Mouse (Mus musculus) MEL (cell line): ENCODE data around the gene Rpl35. TPM values are rescaled to one million over a fixed set of nuclear protein-coding genes. Genes with fewer than 3 reads are reported as not detected.
A peak's percentile ranks its signal among the peaks of the same experiment; 100 is the strongest.

Source experiments
- DNase-seq: peaks from one replicate; pipeline ENCODE4 v3.0.0; 2011; ENCODE audit warnings: low read depth, low spot score
- H3K27ac ChIP-seq: 2 replicates; pipeline ENCODE4 v1.5.1; 2012; ENCODE audit warnings: low read depth, mild to moderate bottlenecking, control low read depth, low read length, moderate library complexity; ENCODE audit not compliant: control insufficient read depth
- H3K27me3 ChIP-seq, 2 experiments: fragments of 150-350 bp in 1 of 2; sonication (generic) in 1 of 2; 2 replicates each; pipeline ENCODE4 v1.6.1; 2012; ENCODE audit warnings: low read length in 2 of 2, mild to moderate bottlenecking in 2 of 2, improper control_type of control experiment in 1 of 2, moderate library complexity in 1 of 2; ENCODE audit not compliant: insufficient read depth in 2 of 2, control insufficient read depth in 1 of 2
- H3K36me3 ChIP-seq, 2 experiments: 2 replicates each; pipeline ENCODE4 v1.6.1; 2012 to 2014; ENCODE audit warnings: low read length in 2 of 2, improper control_type of control experiment in 1 of 2, inconsistent platforms in 1 of 2, mild to moderate bottlenecking in 1 of 2; ENCODE audit not compliant: insufficient read depth in 2 of 2, control insufficient read depth in 1 of 2
- H3K4me1 ChIP-seq, 2 experiments: fragments of 150-350 bp in 1 of 2; sonication (generic) in 1 of 2; 2 replicates each; pipeline ENCODE4 v1.6.1; 2012; ENCODE audit warnings: low read length in 2 of 2, improper control_type of control experiment in 1 of 2, mild to moderate bottlenecking in 1 of 2; ENCODE audit not compliant: insufficient read depth in 2 of 2, control insufficient read depth in 1 of 2
- H3K4me3 ChIP-seq, 2 experiments: fragments of 150-350 bp in 1 of 2; sonication (generic) in 1 of 2; 2 replicates each; pipeline ENCODE4 v1.5.1; 2012; ENCODE audit warnings: low read depth in 2 of 2, low read length in 2 of 2, mild to moderate bottlenecking in 2 of 2, moderate library complexity in 2 of 2, control low read depth in 1 of 2, improper control_type of control experiment in 1 of 2; ENCODE audit not compliant: control insufficient read depth in 1 of 2, insufficient read depth in 1 of 2
- H3K79me2 ChIP-seq: 2 replicates; pipeline ENCODE4 v1.6.1; 2012; ENCODE audit warnings: mild to moderate bottlenecking, low read length, moderate library complexity; ENCODE audit not compliant: control insufficient read depth, poor library complexity, insufficient read depth
- H3K9ac ChIP-seq: 2 replicates; pipeline ENCODE4 v1.6.1; 2012; ENCODE audit warnings: low read depth, mild to moderate bottlenecking, control low read depth, low read length, moderate library complexity; ENCODE audit not compliant: control insufficient read depth, poor library complexity, severe bottlenecking
- H3K9me3 ChIP-seq: fragments of 150-350 bp; sonication (generic); replicated peaks from 2 replicates; pipeline ENCODE4 v1.6.1; 2012; ENCODE audit warnings: mild to moderate bottlenecking, low read length, improper control_type of control experiment, moderate library complexity; ENCODE audit not compliant: insufficient read depth
- BHLHE40 ChIP-seq: IDR thresholded peaks from 2 replicates; pipeline ENCODE4 v1.6.1; 2012; ENCODE audit warnings: low read depth, mild to moderate bottlenecking, inconsistent platforms, low read length, improper control_type of control experiment, borderline replicate concordance
- CHD1 ChIP-seq: IDR thresholded peaks from 2 replicates; pipeline ENCODE4 v1.6.1; 2012; ENCODE audit warnings: low read depth, mild to moderate bottlenecking, inconsistent platforms, low read length, improper control_type of control experiment
- CTCF ChIP-seq, 3 experiments: IDR thresholded peaks in 2 of 3; conservative IDR thresholded peaks in 1 of 3; 2 replicates each; pipeline ENCODE4 v1.5.1; 2011 to 2012; ENCODE audit warnings: low read length in 3 of 3, low read depth in 2 of 3, mild to moderate bottlenecking in 2 of 3, improper control_type of control experiment in 1 of 3, inconsistent platforms in 1 of 3, mixed read lengths in 1 of 3, moderate library complexity in 1 of 3; ENCODE audit not compliant: control insufficient read depth in 1 of 3, insufficient read depth in 1 of 3, poor library complexity in 1 of 3, severe bottlenecking in 1 of 3
- HCFC1 ChIP-seq: IDR thresholded peaks from 2 replicates; pipeline ENCODE4 v1.6.1; 2012; ENCODE audit warnings: low read depth, mild to moderate bottlenecking, inconsistent platforms, low read length, improper control_type of control experiment, moderate library complexity
- JUND ChIP-seq: IDR thresholded peaks from 2 replicates; pipeline ENCODE4 v1.6.1; 2011; ENCODE audit warnings: low read depth, mild to moderate bottlenecking, improper control_type of control experiment, low read length
- MAFK ChIP-seq: IDR thresholded peaks from 2 replicates; pipeline ENCODE4 v1.6.1; 2011; ENCODE audit warnings: low read depth, mild to moderate bottlenecking, low read length, improper control_type of control experiment, borderline replicate concordance
- MYB ChIP-seq: IDR thresholded peaks from 2 replicates; pipeline ENCODE4 v1.6.1; 2011; ENCODE audit warnings: mild to moderate bottlenecking, low read depth, low read length, improper control_type of control experiment
- MYC ChIP-seq: IDR thresholded peaks from 2 replicates; pipeline ENCODE4 v1.6.1; 2011; ENCODE audit warnings: low read depth, mild to moderate bottlenecking, low read length, improper control_type of control experiment, moderate library complexity
- POLR2AphosphoS2 ChIP-seq: IDR thresholded peaks from 2 replicates; pipeline ENCODE4 v1.6.1; 2011; ENCODE audit warnings: low read length, improper control_type of control experiment
- RAD21 ChIP-seq: IDR thresholded peaks from 2 replicates; pipeline ENCODE4 v1.6.1; 2011; ENCODE audit warnings: mild to moderate bottlenecking, low read depth, low read length, improper control_type of control experiment
- RCOR1 ChIP-seq: IDR thresholded peaks from 2 replicates; pipeline ENCODE4 v1.6.1; 2012; ENCODE audit warnings: low read depth, mild to moderate bottlenecking, inconsistent platforms, low read length, improper control_type of control experiment
- SMC3 ChIP-seq: IDR thresholded peaks from 2 replicates; pipeline ENCODE4 v1.6.1; 2011; ENCODE audit warnings: low read depth, low read length, improper control_type of control experiment
- TAL1 ChIP-seq: IDR thresholded peaks from 2 replicates; pipeline ENCODE4 v1.6.1; 2012; ENCODE audit warnings: mild to moderate bottlenecking, inconsistent platforms, low read length, moderate library complexity, mixed read lengths
- TCF12 ChIP-seq: IDR thresholded peaks from 2 replicates; pipeline ENCODE4 v1.6.1; 2014; ENCODE audit warnings: low read depth, mild to moderate bottlenecking, inconsistent platforms, low read length, improper control_type of control experiment, moderate library complexity
- UBTF ChIP-seq: IDR thresholded peaks from 2 replicates; pipeline ENCODE4 v1.6.1; 2012; ENCODE audit warnings: low read depth, mild to moderate bottlenecking, inconsistent platforms, low read length, improper control_type of control experiment, moderate library complexity, borderline replicate concordance; ENCODE audit not compliant: insufficient read depth
- USF1 ChIP-seq: IDR thresholded peaks from 2 replicates; pipeline ENCODE4 v1.6.1; 2014; ENCODE audit warnings: low read depth, mild to moderate bottlenecking, inconsistent platforms, low read length, improper control_type of control experiment, moderate library complexity
- ZKSCAN1 ChIP-seq: IDR thresholded peaks from 2 replicates; pipeline ENCODE4 v1.6.1; 2012; ENCODE audit warnings: low read depth, mild to moderate bottlenecking, inconsistent platforms, low read length, improper control_type of control experiment, moderate library complexity
- ZMIZ1 ChIP-seq: IDR thresholded peaks from 2 replicates; pipeline ENCODE4 v1.6.1; 2012; ENCODE audit warnings: low read depth, mild to moderate bottlenecking, inconsistent platforms, low read length, improper control_type of control experiment, moderate library complexity
- polyA plus RNA-seq, 2 experiments: library from polyadenylated mRNA; stranded (reverse) in 1 of 2; unstranded in 1 of 2; fragments of >175 nt in 1 of 2; fragments of >200 nt in 1 of 2; gene quantifications; 2 replicates each; pipeline versions ENCODE4 v1.2.1 to v1.2.4; 2012; ENCODE audit warnings: low replicate concordance in 2 of 2, low read depth in 1 of 2; ENCODE audit not compliant: insufficient read length in 2 of 2, insufficient read depth in 1 of 2, missing spikeins in 1 of 2
- total RNA-seq: library from RNA; depleted of rRNA; stranded (reverse); fragments of 300-350 nt; gene quantifications from 2 replicates; pipeline ENCODE4 v1.2.3, GENCODE M21; 2012

Rpl35 gene
- total and polyA plus RNA-seq, 3 experiments, result 930 to 1,814 TPM; not detected in 1

DNA sequence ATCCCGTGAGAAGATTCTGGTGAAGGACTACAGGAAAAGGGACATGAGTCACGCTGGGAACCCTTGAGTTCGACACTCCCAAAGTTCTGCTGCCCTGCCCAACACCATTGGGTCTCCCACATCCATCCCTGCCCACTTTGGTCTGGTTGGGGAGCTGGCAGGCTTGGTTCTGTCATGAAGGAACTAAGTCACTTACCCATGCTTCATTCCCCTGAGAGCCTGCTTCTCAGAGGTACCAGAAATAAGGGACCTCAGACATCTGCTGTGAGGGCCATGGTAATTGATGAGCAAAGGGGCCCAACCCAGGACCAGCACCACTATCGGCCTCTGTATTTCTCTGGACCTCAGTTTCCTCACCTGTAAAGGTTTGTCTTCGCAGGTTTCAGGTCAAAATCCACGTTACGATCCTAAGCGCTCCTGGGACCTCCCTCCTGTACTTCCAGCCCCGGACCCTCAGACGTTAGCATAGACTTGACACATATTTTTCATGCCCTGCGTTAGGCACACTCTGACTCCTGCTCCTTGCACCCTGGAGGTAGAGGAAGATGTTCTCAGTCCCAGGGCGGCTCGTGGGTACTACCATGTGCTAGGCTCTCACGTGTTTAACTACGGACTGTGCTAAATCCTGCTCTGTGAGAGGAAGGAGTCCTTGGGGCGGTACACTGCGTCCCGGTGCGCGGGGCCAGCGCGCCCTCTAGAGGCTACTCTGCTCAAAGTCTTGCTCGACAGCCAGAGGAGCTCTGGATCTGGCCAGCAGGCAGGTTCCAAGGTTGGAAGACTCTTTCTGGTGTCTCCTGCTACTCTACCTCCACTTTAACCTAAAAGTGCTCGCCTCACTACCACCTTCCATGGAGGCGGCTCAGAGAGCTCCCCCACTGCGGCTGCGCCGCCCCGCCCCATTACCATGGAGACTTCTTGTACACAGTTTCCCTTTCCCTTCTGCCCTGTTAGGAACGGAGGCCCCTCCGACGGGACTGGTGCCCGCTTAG, 7.7 kb downstream of the Rpl35 start, which contains the start of gene Wdr38 (continued):
- TF ChIP-seq MYC, result peak; percentile 99
- TF ChIP-seq MYB, result no peak
- TF ChIP-seq RCOR1, result 0 out of 2 replicates have a peak, but pooled peaks have one; percentile 16
- peak; percentile 73 for TF ChIP-seq HCFC1
- TF ChIP-seq MAFK, result no peak
- TF ChIP-seq ZKSCAN1, result no peak
- TF ChIP-seq TAL1, result no peak
- TF ChIP-seq POLR2AphosphoS2, result no peak
- peak; percentile 14; the same call in 1 of the 2 replicates for TF ChIP-seq TCF12
- no peak for TF ChIP-seq CHD1
- no peak for TF ChIP-seq ZMIZ1

DNA sequence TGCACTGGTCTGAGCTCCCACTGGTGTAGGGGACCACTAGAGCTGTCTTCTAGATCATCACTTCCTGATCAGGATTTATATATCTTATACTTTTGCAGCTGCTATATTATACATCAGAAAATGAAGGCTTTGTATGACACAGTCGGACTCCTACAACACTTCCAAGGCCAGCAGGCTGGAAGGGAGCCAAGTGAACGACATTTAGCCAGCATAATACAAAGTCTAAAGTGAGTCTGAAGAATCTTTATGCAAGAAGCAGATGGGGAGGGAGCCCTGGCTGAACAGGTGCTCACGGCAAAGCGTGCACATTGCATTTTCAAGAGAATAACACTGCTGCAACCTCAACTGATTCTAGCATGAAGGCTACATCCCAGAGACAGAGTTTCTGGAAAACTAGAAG, 13.0 kb downstream of the Rpl35 start:
- Histone ChIP-seq H3K9me3 (no peaks in the 10 kb centered on the region), H3K4me3 (no peak overlapping the region), H3K27me3 (no peaks in the 10 kb centered on the region), H3K27ac (no peak overlapping the region), H3K79me2 (peaks cover 2% of the 10 kb centered on the region; the same call in 1 of the 2 replicates), H3K36me3 (peaks cover 0 to 11% of the 10 kb centered on the region in 2 experiments; a peak in 2 of 4 replicates), H3K9ac (no peak overlapping the region), H3K4me1 (peaks cover 1 to 24% of the 10 kb centered on the region in 2 experiments; a peak in 3 of 4 replicates)
- no peak for DNase-seq
- TF ChIP-seq ZKSCAN1 (no peak), MYC (no peak), SMC3 (no peak), JUND (no peak), UBTF (no peak), BHLHE40 (no peak), USF1 (no peak), RAD21 (no peak), CTCF (IDR thresholded peaks at IDR 0.05 in 2 of 3, conservative IDR thresholded peaks at IDR 0.05 in 1 of 3; ENCODE audit: control insufficient read depth in 1 of 3, insufficient read depth in 1 of 3, low read depth in 2 of 3, low read length in 3 of 3, poor library complexity in 1 of 3, severe bottlenecking in 1 of 3) (no peak)
